Mouse (Mus musculus) left cerebral cortex, adult 2 months (tissue): ENCODE results near the gene Scpep1. TPM values are rescaled to one million over a fixed set of nuclear protein-coding genes. Genes with fewer than 3 reads are reported as not detected.
"Not testable (repeated sequence)": the region's sequence is repeated elsewhere in the genome, so short reads cannot be mapped to it uniquely, and the experiment has no call there.

Source experiments
- DNase-seq, 2 experiments: peaks; one replicate each; pipeline ENCODE4 v3.0.0; 2021 to 2022; ENCODE audit warnings: low spot score in 2 of 2, mixed read lengths in 1 of 2; ENCODE audit errors: extremely low spot score in 1 of 2
- H3K27ac ChIP-seq: fragments of 200-600 bp; 2 replicates; pipeline ENCODE4 v1.8.1; 2022
- H3K4me3 ChIP-seq: fragments of 200-600 bp; 2 replicates; pipeline ENCODE4 v1.8.1; 2022
- CTCF ChIP-seq: fragments of 200-600 bp; IDR thresholded peaks from 2 replicates; pipeline ENCODE4 v1.8.1; 2022; ENCODE audit warnings: antibody characterized with exemption, mild to moderate bottlenecking, moderate library complexity
- intact Hi-C: fragments of 180-260 bp; cut with DNase I; formaldehyde crosslinking; loops from one replicate; pipeline ENCODE4 v1.15.1; 2025
- long read RNA-seq, 2 experiments: library from polyadenylated mRNA; stranded (forward); transcript quantifications; one replicate each; pipeline ENCODE4 v2.0.0; 2021; ENCODE audit warnings: borderline mapping rate in 2 of 2
- total RNA-seq, 2 experiments: library from RNA; stranded (reverse); gene quantifications; 2 replicates each; pipeline ENCODE4 v1.2.3; 2021

Scpep1 gene
- 10 to 100 TPM; 16.2 to 17.5 TPM for total RNA-seq
- long read RNA-seq, experiment 1, transcript Scpep1-201 (13 exons, 2,097 nt) = major isoform, 17 of 18 reads
- long read RNA-seq, experiment 1, partial matches to known transcripts = 0 of 18 reads
- long read RNA-seq, experiment 1, other reads (novel, unspliced or antisense) = 1 of 18 reads
- long read RNA-seq, experiment 2, transcript Scpep1-201 (13 exons, 2,097 nt) = major isoform, 9 of 11 reads
- long read RNA-seq, experiment 2, partial matches to known transcripts = 1 of 11 reads
- long read RNA-seq, experiment 2, other reads (novel, unspliced or antisense) = 1 of 11 reads

- DNase-seq = peak; percentile 94
- Histone ChIP-seq H3K27ac (peak within 1 kb of the TSS; percentile 65), H3K4me3 (peak within 1 kb of the TSS; percentile 77)
- peak; percentile 86 for TF ChIP-seq CTCF
- intact Hi-C loops = loop anchor here (1.0 to 5.0 kb wide), 3 partner anchors 47 to 107 kb away; partner anchors contain the start of gene Akap1
Measured at GRCm38 (mm10) chr11:88955217-88955969, at the start of gene Scpep1. Gene Scpep1, minus strand, starts transcription at chr11:88955465.

- intact Hi-C loops = no loop called here
- no peak for DNase-seq
- no peak overlapping the region for H3K27ac ChIP-seq
- TF ChIP-seq CTCF = no peak
- no peak overlapping the region for H3K4me3 ChIP-seq
Measured at GRCm38 (mm10) chr11:89003726-89004125, 48.5 kb upstream of the Scpep1 start.

- no peak for TF ChIP-seq CTCF
- intact Hi-C loops = no loop called here
- DNase-seq = no peak
- H3K27ac ChIP-seq = peak overlapping the region; percentile 32; the same call in 1 of the 2 replicates
- H3K4me3 ChIP-seq = no peak overlapping the region
Measured at GRCm38 (mm10) chr11:89003078-89003477, 47.8 kb upstream of the Scpep1 start.

GRCm38 (mm10) chr11:89002621-89003020 is 47.4 kb upstream of the Scpep1 start:
- Histone ChIP-seq H3K27ac (peak overlapping the region; percentile 32; the same call in 1 of the 2 replicates), H3K4me3 (no peak overlapping the region)
- DNase-seq = no peak
- intact Hi-C loops = no loop called here
- TF ChIP-seq CTCF = no peak

GRCm38 (mm10) chr11:89002068-89002467 is 46.8 kb upstream of the Scpep1 start:
- intact Hi-C loops = no loop called here
- no peak overlapping the region for H3K27ac ChIP-seq
- TF ChIP-seq CTCF = no peak
- DNase-seq = no peak
- H3K4me3 ChIP-seq = no peak overlapping the region

- no peak for DNase-seq
- intact Hi-C loops = no loop called here
- Histone ChIP-seq H3K4me3 (peak overlapping the region; percentile 14; the same call in 1 of the 2 replicates), H3K27ac (no peak overlapping the region)
- TF ChIP-seq CTCF = no peak
Measured at GRCm38 (mm10) chr11:89001569-89001968, 46.3 kb upstream of the Scpep1 start.

GRCm38 (mm10) chr11:89000527-89000819 is 45.2 kb upstream of the Scpep1 start:
- no peak for TF ChIP-seq CTCF
- intact Hi-C loops = no loop called here
- Histone ChIP-seq H3K4me3 (peak overlapping the region; percentile 49; the same call in 1 of the 2 replicates), H3K27ac (no peak overlapping the region)
- no peak for DNase-seq

GRCm38 (mm10) chr11:88999723-89000526 is 44.7 kb upstream of the Scpep1 start:
- no peak for DNase-seq
- Histone ChIP-seq H3K27ac (peak overlapping the region; percentile 49), H3K4me3 (peak overlapping the region; percentile 49)
- no peak for TF ChIP-seq CTCF
- intact Hi-C loops = no loop called here

GRCm38 (mm10) chr11:88998974-88999722 is 43.9 kb upstream of the Scpep1 start, which contains the start of gene Trim25:
Gene Trim25, plus strand, starts transcription at chr11:88999376.
- H3K4me3 ChIP-seq = peak within 1 kb of the TSS; percentile 49
- peak within 1 kb of the TSS; percentile 49 for H3K27ac ChIP-seq
- DNase-seq = peak; percentile 46 to 63
- no peak for TF ChIP-seq CTCF
- intact Hi-C loops = no loop called here

- Histone ChIP-seq H3K27ac (no peak overlapping the region), H3K4me3 (no peak overlapping the region)
- intact Hi-C loops = no loop called here
- TF ChIP-seq CTCF = no peak
- no peak for DNase-seq
Measured at GRCm38 (mm10) chr11:88998406-88998805, 43.1 kb upstream of the Scpep1 start.

- TF ChIP-seq CTCF = peak; percentile 43
- H3K27ac ChIP-seq, H3K4me3 ChIP-seq, intact Hi-C loops, DNase-seq: not testable (repeated sequence)
Measured at GRCm38 (mm10) chr11:88997343-88997742, 42.1 kb upstream of the Scpep1 start.
